Mouse (Mus musculus) forebrain, embryonic 15.5 days (tissue): ENCODE measurements at regions not wholly inside any gene's neighbourhood (a gene's known extent, or its start where the extent isn't known, plus 50 kb on each side); places are given as distances from the start of the nearest gene placed in this dataset.
"Not testable (repeated sequence)": the region's sequence is repeated elsewhere in the genome, so short reads cannot be mapped to it uniquely, and the experiment has no call there.

ENCODE experiments used
- ATAC-seq: fragments of 200-750 bp; cut with Nextera tagmentation; replicated peaks from 2 replicates; pipeline ENCODE4 v1.8.0; 2017; ENCODE audit warnings: mild to moderate bottlenecking, moderate TSS enrichment, moderate library complexity
- H3K27ac ChIP-seq: fragments of 300-500 bp; sonication (generic); replicated peaks from 2 replicates; pipeline ENCODE4 v1.5.1; 2015; ENCODE audit warnings: mild to moderate bottlenecking, inconsistent platforms
- H3K27me3 ChIP-seq: fragments of 300-500 bp; sonication (generic); 2 replicates; pipeline ENCODE4 v1.6.1; 2015; ENCODE audit warnings: inconsistent platforms
- H3K36me3 ChIP-seq: fragments of 300-500 bp; sonication (generic); 2 replicates; pipeline ENCODE4 v1.6.1; 2015; ENCODE audit warnings: mild to moderate bottlenecking, inconsistent platforms
- H3K4me1 ChIP-seq: fragments of 300-500 bp; sonication (generic); 2 replicates; pipeline ENCODE4 v1.6.1; 2015; ENCODE audit warnings: inconsistent platforms
- H3K4me2 ChIP-seq: fragments of 300-500 bp; sonication (generic); replicated peaks from 2 replicates; pipeline ENCODE4 v1.6.1; 2015; ENCODE audit warnings: mild to moderate bottlenecking, inconsistent platforms
- H3K4me3 ChIP-seq: fragments of 300-500 bp; sonication (generic); 2 replicates; pipeline ENCODE4 v1.5.1; 2015; ENCODE audit warnings: mild to moderate bottlenecking, inconsistent platforms
- H3K9ac ChIP-seq: fragments of 300-500 bp; sonication (generic); replicated peaks from 2 replicates; pipeline ENCODE4 v1.6.1; 2015; ENCODE audit warnings: mild to moderate bottlenecking, inconsistent platforms
- H3K9me3 ChIP-seq: fragments of 300-500 bp; sonication (generic); 2 replicates; pipeline ENCODE4 v1.6.1; 2016; ENCODE audit warnings: inconsistent platforms
- WGBS: fragments of 180-500 bp; shearing (Covaris S2); methylation state at CpG from one replicate; pipeline ENCODE4 v1.1.7; 2015; ENCODE audit warnings: mixed read lengths; 5-methylcytosine and 5-hydroxymethylcytosine counted together

- Histone ChIP-seq H3K9ac (no peak overlapping the region), H3K4me3 (no peak overlapping the region), H3K9me3 (no peaks in the 10 kb centered on the region), H3K4me1 (0 out of 2 replicates have a peak, but pooled peaks cover 3% of the 10 kb centered on the region), H3K27me3 (no peaks in the 10 kb centered on the region), H3K27ac (no peak overlapping the region), H3K36me3 (no peaks in the 10 kb centered on the region), H3K4me2 (no peak overlapping the region)
- 90% methylated on average over 5 of the region's 5 CpGs for WGBS
- no peak for ATAC-seq
Observed at GRCm38 (mm10) chr10:117500457-117501108, 120.8 kb upstream of the Cpsf6 start.

GRCm38 (mm10) chr10:117499864-117500453 is 120.1 kb upstream of the Cpsf6 start:
- ATAC-seq, result no peak
- 79% methylated on average over 6 of the region's 6 CpGs for WGBS
- H3K27ac ChIP-seq, result no peak overlapping the region
- H3K9ac ChIP-seq, result no peak overlapping the region
- H3K27me3 ChIP-seq, result no peaks in the 10 kb centered on the region
- no peak overlapping the region for H3K4me3 ChIP-seq
- no peaks in the 10 kb centered on the region for H3K9me3 ChIP-seq
- no peak overlapping the region for H3K4me2 ChIP-seq
- H3K4me1 ChIP-seq, result 0 out of 2 replicates have a peak, but pooled peaks cover 3% of the 10 kb centered on the region
- H3K36me3 ChIP-seq, result no peaks in the 10 kb centered on the region

GRCm38 (mm10) chr10:117499177-117499863 is 119.5 kb upstream of the Cpsf6 start:
- Histone ChIP-seq H3K27ac (no peak overlapping the region), H3K4me3 (no peak overlapping the region), H3K9ac (no peak overlapping the region), H3K27me3 (no peaks in the 10 kb centered on the region), H3K4me2 (no peak overlapping the region), H3K9me3 (no peaks in the 10 kb centered on the region), H3K36me3 (no peaks in the 10 kb centered on the region), H3K4me1 (0 out of 2 replicates have a peak, but pooled peaks cover 3% of the 10 kb centered on the region)
- WGBS, result 91% methylated on average over 8 of the region's 8 CpGs
- no peak for ATAC-seq

- Histone ChIP-seq H3K27ac (no peak overlapping the region), H3K4me1 (0 out of 2 replicates have a peak, but pooled peaks cover 3% of the 10 kb centered on the region), H3K27me3 (no peaks in the 10 kb centered on the region), H3K9me3 (no peaks in the 10 kb centered on the region), H3K36me3 (no peaks in the 10 kb centered on the region), H3K4me2 (no peak overlapping the region), H3K4me3 (no peak overlapping the region), H3K9ac (no peak overlapping the region)
- ATAC-seq, result no peak
- 53% methylated on average over 6 of the region's 6 CpGs for WGBS
Observed at GRCm38 (mm10) chr10:117498497-117498896, 118.7 kb upstream of the Cpsf6 start.

- ATAC-seq, result no peak
- H3K4me1 ChIP-seq, result 0 out of 2 replicates have a peak, but pooled peaks cover 3% of the 10 kb centered on the region
- H3K36me3 ChIP-seq, result no peaks in the 10 kb centered on the region
- WGBS, result 82% methylated on average over 16 of the region's 16 CpGs
- no peak overlapping the region for H3K4me3 ChIP-seq
- no peaks in the 10 kb centered on the region for H3K27me3 ChIP-seq
- no peak overlapping the region for H3K4me2 ChIP-seq
- H3K9me3 ChIP-seq, result no peaks in the 10 kb centered on the region
- no peak overlapping the region for H3K9ac ChIP-seq
- H3K27ac ChIP-seq, result no peak overlapping the region
Observed at GRCm38 (mm10) chr10:117497565-117498256, 117.9 kb upstream of the Cpsf6 start.

GRCm38 (mm10) chr10:117497082-117497481 is 117.3 kb upstream of the Cpsf6 start:
- not testable (repeated sequence) for H3K4me2 ChIP-seq, H3K9ac ChIP-seq, H3K27me3 ChIP-seq, H3K9me3 ChIP-seq, ATAC-seq, H3K36me3 ChIP-seq, H3K4me1 ChIP-seq, H3K4me3 ChIP-seq, H3K27ac ChIP-seq
- 97% methylated on average over 1 of the region's 1 CpGs for WGBS

- no peak overlapping the region for H3K27ac ChIP-seq
- no peaks in the 10 kb centered on the region for H3K36me3 ChIP-seq
- WGBS, result 57% methylated on average over 21 of the region's 21 CpGs
- H3K9ac ChIP-seq, result no peak overlapping the region
- peak; percentile 78 for ATAC-seq
- no peaks in the 10 kb centered on the region for H3K9me3 ChIP-seq
- H3K4me2 ChIP-seq, result 0 out of 2 replicates have a peak overlapping the region, but pooled peaks have one; percentile 8
- H3K4me1 ChIP-seq, result 0 out of 2 replicates have a peak, but pooled peaks cover 3% of the 10 kb centered on the region
- H3K4me3 ChIP-seq, result no peak overlapping the region
- H3K27me3 ChIP-seq, result no peaks in the 10 kb centered on the region
Observed at GRCm38 (mm10) chr10:117496064-117497011, 116.5 kb upstream of the Cpsf6 start.

- WGBS, result 47% methylated on average over 18 of the region's 18 CpGs
- no peak overlapping the region; the same call in 1 of the 2 replicates for H3K9ac ChIP-seq
- peak overlapping the region; percentile 29 for H3K4me3 ChIP-seq
- no peaks in the 10 kb centered on the region for H3K36me3 ChIP-seq
- H3K27ac ChIP-seq, result no peak overlapping the region
- H3K27me3 ChIP-seq, result no peaks in the 10 kb centered on the region
- H3K9me3 ChIP-seq, result no peaks in the 10 kb centered on the region
- no peak for ATAC-seq
- H3K4me1 ChIP-seq, result 0 out of 2 replicates have a peak, but pooled peaks cover 3% of the 10 kb centered on the region
- H3K4me2 ChIP-seq, result peak overlapping the region; percentile 40
Observed at GRCm38 (mm10) chr10:117494171-117494701, 114.4 kb upstream of the Cpsf6 start.

GRCm38 (mm10) chr10:117493824-117494121 is 114.0 kb upstream of the Cpsf6 start:
- H3K9me3 ChIP-seq, result no peaks in the 10 kb centered on the region
- no peaks in the 10 kb centered on the region for H3K27me3 ChIP-seq
- H3K4me1 ChIP-seq, result 0 out of 2 replicates have a peak, but pooled peaks cover 3% of the 10 kb centered on the region
- no peak overlapping the region for H3K4me2 ChIP-seq
- no peak for ATAC-seq
- H3K9ac ChIP-seq, result no peak overlapping the region
- WGBS, result 32% methylated on average over 1 of the region's 5 CpGs
- no peaks in the 10 kb centered on the region for H3K36me3 ChIP-seq
- no peak overlapping the region for H3K27ac ChIP-seq
- H3K4me3 ChIP-seq, result no peak overlapping the region

- 0 out of 2 replicates have a peak, but pooled peaks cover 3% of the 10 kb centered on the region for H3K4me1 ChIP-seq
- ATAC-seq, result no peak
Observed at GRCm38 (mm10) chr10:117493091-117493823, 113.4 kb upstream of the Cpsf6 start.

More at GRCm38 (mm10) chr10:117493091-117493823, 113.4 kb upstream of the Cpsf6 start:
- WGBS, result 95% methylated on average over 3 of the region's 3 CpGs
- Histone ChIP-seq H3K36me3 (no peaks in the 10 kb centered on the region), H3K27me3 (no peaks in the 10 kb centered on the region), H3K4me3 (no peak overlapping the region), H3K27ac (no peak overlapping the region), H3K4me2 (no peak overlapping the region), H3K9me3 (no peaks in the 10 kb centered on the region), H3K9ac (no peak overlapping the region)
